Mouse (Mus musculus) gastrocnemius, adult 2 months (tissue): Measurements from ENCODE around the gene Fut8. TPM values are rescaled to one million over a fixed set of nuclear protein-coding genes. Genes with fewer than 3 reads are reported as not detected.
"Not testable (repeated sequence)": the region's sequence is repeated elsewhere in the genome, so short reads cannot be mapped to it uniquely, and the experiment has no call there.

Experiments used
- DNase-seq: peaks from one replicate; pipeline ENCODE4 v3.0.0; 2022
- H3K27ac ChIP-seq: fragments of 200-600 bp; 2 replicates; pipeline ENCODE4 v1.8.1; 2022; ENCODE audit warnings: mild to moderate bottlenecking
- H3K4me3 ChIP-seq: fragments of 200-600 bp; 2 replicates; pipeline ENCODE4 v1.8.1; 2022; ENCODE audit warnings: mild to moderate bottlenecking, moderate library complexity
- CTCF ChIP-seq: fragments of 200-600 bp; IDR thresholded peaks from 2 replicates; pipeline ENCODE4 v1.8.1; 2022; ENCODE audit warnings: antibody characterized with exemption, mild to moderate bottlenecking, moderate library complexity
- intact Hi-C: fragments of 180-260 bp; cut with DNase I; formaldehyde crosslinking; loops from one replicate; pipeline ENCODE4 v1.15.1; 2025
- total RNA-seq, 2 experiments: library from RNA; stranded (reverse); gene quantifications; 2 replicates each; pipeline ENCODE4 v1.2.3; 2021

Gene Fut8
- total RNA-seq, 2 experiments from 2014 or later: 14.9 to 16.5 TPM

DNA sequence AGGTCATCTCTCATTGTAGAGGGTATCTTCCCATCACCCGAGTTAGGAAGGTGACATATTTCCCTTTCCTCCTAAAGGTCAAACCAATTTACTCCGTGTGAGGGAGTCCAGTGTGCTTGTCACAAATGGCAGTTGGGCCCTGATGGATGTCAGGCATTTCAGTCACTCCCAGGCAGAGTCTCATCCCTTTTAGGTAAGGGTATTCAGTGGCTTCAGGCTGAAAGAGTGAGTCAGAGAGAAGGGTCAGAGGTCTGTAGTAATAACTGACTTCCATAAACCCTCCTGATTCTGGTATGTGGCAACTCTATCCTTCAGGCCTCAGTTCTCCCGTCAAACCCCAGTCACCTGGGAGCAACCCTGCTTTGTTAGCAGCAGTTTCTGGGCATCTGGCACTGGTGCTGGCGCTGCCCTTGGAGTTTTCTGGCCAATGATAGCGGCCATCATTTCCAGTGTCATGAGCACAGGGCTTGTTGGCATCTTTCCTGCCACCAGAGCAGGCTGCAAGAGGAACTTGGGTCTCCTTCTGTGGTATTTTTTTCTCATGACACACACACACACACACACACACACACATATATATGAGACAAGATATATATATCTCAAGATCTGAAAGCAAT lies 262.6 kb downstream of the Fut8 start:
- no peak overlapping the region for H3K4me3 ChIP-seq
- H3K27ac ChIP-seq: no peak overlapping the region
- TF ChIP-seq CTCF: no peak
- no peak for DNase-seq
- intact Hi-C loops: no loop called here

- no peak overlapping the region for H3K27ac ChIP-seq
- no peak overlapping the region for H3K4me3 ChIP-seq
- no peak for TF ChIP-seq CTCF
- intact Hi-C loops: no loop called here
- no peak for DNase-seq
Measured at GRCm38 (mm10) chr12:77501466-77502240, 263.7 kb downstream of the Fut8 start.

DNA sequence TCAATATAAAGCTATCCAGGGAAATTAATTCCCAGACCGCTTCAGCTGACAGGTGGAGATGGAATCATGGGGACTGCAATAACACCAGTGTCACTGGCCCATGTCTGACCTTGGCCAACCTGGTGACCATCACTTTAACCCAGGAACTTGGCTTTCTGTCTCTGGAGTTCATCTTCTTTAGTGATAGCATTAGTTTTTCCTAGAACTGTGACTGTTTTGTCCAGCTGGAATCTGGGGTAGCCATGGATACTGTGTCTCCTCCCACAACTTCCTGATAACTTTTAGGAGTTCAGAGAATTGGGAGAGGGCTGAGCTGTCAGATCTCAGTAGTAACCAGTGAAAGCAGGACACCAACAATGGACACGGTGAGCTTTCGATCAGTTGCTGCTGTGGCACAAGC lies 264.3 kb downstream of the Fut8 start:
- no peak for DNase-seq
- no peak overlapping the region for H3K27ac ChIP-seq
- H3K4me3 ChIP-seq: no peak overlapping the region
- intact Hi-C loops: no loop called here
- no peak for TF ChIP-seq CTCF

- Histone ChIP-seq H3K27ac (no peak overlapping the region), H3K4me3 (no peak overlapping the region)
- intact Hi-C loops: no loop called here
- TF ChIP-seq CTCF: no peak
- no peak for DNase-seq
Measured at GRCm38 (mm10) chr12:77505431-77505830, 267.5 kb downstream of the Fut8 start.

GRCm38 (mm10) chr12:77507770-77508169 lies 269.8 kb downstream of the Fut8 start:
- intact Hi-C loops: no loop called here
- no peak for TF ChIP-seq CTCF
- Histone ChIP-seq H3K4me3 (no peak overlapping the region), H3K27ac (no peak overlapping the region)
- DNase-seq: no peak

- intact Hi-C loops: no loop called here
- TF ChIP-seq CTCF: no peak
Measured at GRCm38 (mm10) chr12:77510758-77511157, 272.8 kb downstream of the Fut8 start.

DNA sequence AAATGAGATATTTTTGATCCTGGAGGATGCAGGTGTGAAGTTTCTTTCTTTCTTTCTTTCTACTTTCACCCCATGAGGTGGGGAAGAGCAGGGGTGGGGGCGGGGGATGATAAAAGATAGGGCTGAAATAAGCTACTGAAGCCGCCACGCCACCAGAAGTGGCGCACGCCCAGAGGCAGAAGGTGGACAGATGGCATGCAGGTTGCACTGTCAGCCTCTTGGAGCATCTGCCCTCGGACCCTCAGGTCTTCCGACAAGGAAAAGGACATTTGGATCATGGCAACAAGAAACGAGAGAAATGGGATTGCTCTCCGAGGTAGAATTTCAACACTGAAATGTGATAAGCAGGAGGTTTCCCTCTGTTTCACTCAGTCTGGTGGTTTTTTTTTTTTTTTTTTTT lies 273.3 kb downstream of the Fut8 start:
- Histone ChIP-seq H3K4me3 (no peak overlapping the region), H3K27ac (no peak overlapping the region)
- DNase-seq: no peak
- intact Hi-C loops: no loop called here
- no peak for TF ChIP-seq CTCF

More at GRCm38 (mm10) chr12:77510758-77511157, 272.8 kb downstream of the Fut8 start:
- no peak for DNase-seq
- H3K27ac ChIP-seq: no peak overlapping the region
- no peak overlapping the region for H3K4me3 ChIP-seq

DNA sequence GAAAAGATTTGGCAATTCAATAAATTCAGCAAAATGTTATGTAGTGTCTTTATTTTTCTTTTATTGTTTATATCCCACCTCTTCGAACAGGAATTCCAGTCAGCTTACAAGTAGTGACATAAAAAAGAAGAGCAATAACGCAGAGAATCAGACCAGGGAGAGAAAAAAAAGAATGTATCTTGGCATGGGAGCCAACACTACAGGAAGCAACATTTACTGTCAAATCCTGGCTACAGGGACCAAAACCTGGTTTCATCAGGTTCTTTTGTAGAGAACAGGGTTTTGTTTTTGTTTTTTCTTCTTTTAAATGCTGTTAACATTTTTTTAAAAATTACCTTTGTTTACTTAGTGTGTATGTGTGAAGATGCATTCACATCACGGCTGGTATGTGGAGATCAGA lies 273.7 kb downstream of the Fut8 start:
- intact Hi-C loops: no loop called here
- no peak overlapping the region for H3K4me3 ChIP-seq
- no peak for TF ChIP-seq CTCF
- DNase-seq: no peak
- no peak overlapping the region for H3K27ac ChIP-seq

GRCm38 (mm10) chr12:77516805-77517204 lies 278.9 kb downstream of the Fut8 start:
- TF ChIP-seq CTCF: no peak
- H3K27ac ChIP-seq: no peak overlapping the region
- intact Hi-C loops: no loop called here
- no peak overlapping the region for H3K4me3 ChIP-seq
- DNase-seq: no peak

DNA sequence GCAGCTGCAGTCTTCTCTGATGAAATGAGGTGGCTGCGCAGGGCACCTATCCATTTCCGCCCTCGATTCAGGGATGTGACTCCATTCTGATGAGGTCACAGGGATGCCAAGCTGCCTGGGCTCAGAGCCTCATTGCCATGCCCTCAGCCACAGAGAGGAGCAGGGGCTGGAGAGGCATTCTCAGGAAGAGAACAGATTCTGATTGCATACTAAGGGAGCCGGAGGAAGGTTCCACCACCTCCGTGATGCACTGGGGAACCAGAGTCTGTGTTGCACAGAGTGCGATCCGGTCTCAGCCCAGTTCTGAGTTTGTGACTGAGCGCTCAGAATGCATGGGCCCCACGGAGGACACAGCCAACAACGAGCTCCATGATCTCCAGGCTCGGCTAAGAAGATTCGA lies 279.8 kb downstream of the Fut8 start:
- Histone ChIP-seq H3K4me3 (no peak overlapping the region), H3K27ac (no peak overlapping the region)
- DNase-seq: no peak
- intact Hi-C loops: no loop called here
- TF ChIP-seq CTCF: no peak

- intact Hi-C loops: no loop called here
- no peak overlapping the region for H3K27ac ChIP-seq
- no peak overlapping the region for H3K4me3 ChIP-seq
- no peak for DNase-seq
- TF ChIP-seq CTCF: no peak
Measured at GRCm38 (mm10) chr12:77519534-77520102, 281.7 kb downstream of the Fut8 start.

DNA sequence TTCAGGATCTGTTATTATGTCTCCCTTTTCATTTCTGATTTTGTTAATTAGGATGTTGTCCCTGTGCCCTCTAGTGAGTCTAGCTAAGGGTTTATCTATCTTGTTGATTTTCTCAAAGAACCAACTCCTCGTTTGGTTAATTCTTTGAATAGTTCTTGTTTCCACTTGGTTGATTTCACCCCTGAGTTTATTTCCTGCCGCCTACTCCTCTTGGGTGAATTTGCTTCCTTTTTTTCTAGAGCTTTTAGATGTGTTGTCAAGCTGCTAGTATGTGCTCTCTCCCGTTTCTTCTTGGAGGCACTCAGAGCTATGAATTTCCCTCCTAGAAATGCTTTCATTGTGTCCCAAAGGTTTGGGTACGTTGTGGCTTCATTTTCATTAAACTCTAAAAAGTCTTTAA lies 286.1 kb downstream of the Fut8 start:
- intact Hi-C loops, H3K4me3 ChIP-seq, DNase-seq, H3K27ac ChIP-seq: not testable (repeated sequence)
